Mouse (Mus musculus) frontal cortex, adult (tissue): Measurements from ENCODE around the gene Tmem132b.

ENCODE experiments used
- ATAC-seq: cut with Nextera tagmentation; 2 replicates; pipeline ENCODE4 v1.9.2; 2017; ENCODE audit warnings: mild to moderate bottlenecking, moderate library complexity, mixed read lengths; ENCODE audit not compliant: low TSS enrichment

Gene Tmem132b

DNA sequence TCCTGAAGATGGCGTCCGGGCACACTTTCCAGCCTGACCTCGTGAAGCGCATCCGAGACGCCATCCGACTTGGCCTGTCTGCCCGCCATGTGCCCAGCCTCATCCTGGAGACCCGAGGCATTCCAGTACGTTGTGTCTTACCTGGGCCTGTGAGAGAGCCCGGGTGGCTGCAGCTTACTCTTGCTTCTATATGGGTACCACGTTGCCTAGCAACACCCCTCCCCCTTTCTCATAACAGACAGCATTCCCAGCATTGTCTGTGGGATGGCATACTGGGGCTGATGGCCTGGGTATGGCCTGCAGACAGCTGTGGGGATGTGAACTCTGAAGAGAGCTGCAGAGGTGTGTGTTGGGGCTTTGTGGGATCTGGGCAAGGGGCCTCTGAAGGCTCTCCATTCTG lies 16.6 kb upstream of the Tmem132b start:
- no peak for ATAC-seq

- ATAC-seq: no peak
These were observed 12.9 kb upstream of the Tmem132b start for GRCm38 (mm10) chr5:125518640-125519039.

DNA sequence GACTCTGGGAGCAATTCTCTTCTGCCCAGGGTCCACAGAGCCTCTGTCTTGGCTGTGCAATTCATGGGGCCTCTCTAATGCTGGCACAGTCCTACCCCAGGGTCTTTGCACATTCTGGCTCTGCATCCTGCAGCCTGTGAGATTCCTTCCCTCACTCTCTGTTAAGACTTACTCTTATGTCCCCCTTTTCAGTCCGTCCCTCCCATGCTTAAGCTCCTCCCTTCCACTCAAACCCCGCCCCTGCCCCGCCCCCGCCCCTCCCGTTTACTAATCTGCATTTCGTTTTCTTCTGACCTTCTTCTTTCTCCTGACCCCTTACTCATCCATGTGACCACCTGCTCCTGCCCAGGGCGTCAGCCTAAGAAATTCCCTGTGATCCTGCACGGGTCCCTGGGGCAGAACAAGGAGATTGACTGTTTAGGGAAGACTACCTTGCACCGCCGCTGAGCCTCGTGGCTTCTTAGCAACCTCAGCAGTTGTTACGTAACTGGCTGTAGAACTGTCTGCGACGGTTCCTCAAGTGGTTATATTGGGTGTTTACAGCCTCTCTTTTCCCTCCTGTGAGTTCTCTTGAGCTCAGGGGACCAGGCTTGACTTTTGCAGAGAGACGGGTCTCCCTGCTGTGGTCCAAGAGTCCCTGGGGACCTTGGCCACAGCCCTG lies 10.5 kb upstream of the Tmem132b start:
- ATAC-seq: peak; percentile 39; the same call in 1 of the 2 replicates

DNA sequence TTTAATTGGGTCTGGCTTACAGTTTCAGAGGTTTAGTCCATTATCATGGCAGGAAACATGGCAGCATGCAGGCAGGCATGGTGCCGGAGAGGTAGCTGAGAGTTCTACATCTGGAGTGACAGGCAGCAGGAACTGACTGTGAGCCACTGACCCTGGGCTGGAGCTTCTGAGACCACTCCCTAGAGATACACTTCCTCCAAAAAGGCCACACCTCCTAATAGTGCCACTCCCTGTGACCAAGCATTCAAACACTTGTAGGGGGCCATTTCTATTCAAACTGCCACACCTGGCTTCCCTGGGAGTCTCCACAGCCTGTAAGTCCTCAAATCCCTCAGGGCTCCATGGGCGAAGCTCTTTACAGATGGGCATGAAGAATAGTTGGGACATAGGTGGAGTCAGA lies 8.2 kb upstream of the Tmem132b start:
- ATAC-seq: no peak

- ATAC-seq: no peak
These were observed 6.1 kb upstream of the Tmem132b start for GRCm38 (mm10) chr5:125525516-125525915.

GRCm38 (mm10) chr5:125526464-125526863 lies 5.1 kb upstream of the Tmem132b start:
- no peak for ATAC-seq

GRCm38 (mm10) chr5:125529109-125529508 lies 2.5 kb upstream of the Tmem132b start:
- ATAC-seq: 0 out of 2 replicates have a peak, but pooled peaks have one; percentile 10

DNA sequence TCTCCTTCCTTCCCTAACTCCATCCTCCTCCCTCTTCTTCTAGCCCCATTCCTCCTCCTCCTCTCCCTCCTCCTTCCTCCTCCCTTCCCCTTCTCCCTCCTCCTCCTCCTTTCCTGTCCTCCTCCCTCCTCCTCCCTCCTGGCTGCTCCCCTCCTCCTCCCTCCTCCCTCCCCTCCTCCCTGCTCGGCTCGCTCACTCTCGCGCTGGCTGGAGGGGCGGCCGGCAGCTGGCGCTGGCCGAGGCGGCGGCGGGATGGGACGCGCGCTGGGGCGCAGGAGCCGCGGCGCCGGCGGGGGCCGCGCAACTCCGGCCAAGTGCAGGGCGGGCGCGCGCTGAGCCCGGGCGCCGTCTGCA lies 594 bp downstream of the Tmem132b start:
- peak; percentile 33 for ATAC-seq

GRCm38 (mm10) chr5:125532545-125533224 lies 1.1 kb downstream of the Tmem132b start:
- ATAC-seq: no peak

GRCm38 (mm10) chr5:125533225-125533900 lies 1.8 kb downstream of the Tmem132b start:
- ATAC-seq: peak; percentile 28

DNA sequence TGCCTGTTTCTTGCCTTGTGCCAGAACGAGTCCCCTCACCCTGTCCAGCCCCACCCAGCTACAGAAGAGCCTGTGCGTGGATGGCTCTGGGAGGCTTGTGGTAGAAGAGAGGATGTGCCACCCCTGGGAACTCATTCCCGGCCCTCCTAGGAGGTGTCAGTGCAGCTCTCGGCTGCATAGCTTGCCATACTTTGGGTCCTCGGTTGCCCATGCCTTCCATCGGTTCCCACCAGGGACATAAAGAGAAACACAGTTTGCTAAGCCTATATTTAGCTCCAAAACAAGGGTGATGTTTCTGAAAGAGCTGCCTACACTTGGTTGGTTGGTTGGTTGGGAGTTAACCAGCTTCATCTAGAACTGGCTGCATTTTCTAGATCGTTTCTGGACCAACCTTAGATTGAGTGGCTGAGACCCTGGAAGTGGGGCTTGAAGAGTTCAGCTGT lies 2.6 kb downstream of the Tmem132b start:
- peak; percentile 29 for ATAC-seq

DNA sequence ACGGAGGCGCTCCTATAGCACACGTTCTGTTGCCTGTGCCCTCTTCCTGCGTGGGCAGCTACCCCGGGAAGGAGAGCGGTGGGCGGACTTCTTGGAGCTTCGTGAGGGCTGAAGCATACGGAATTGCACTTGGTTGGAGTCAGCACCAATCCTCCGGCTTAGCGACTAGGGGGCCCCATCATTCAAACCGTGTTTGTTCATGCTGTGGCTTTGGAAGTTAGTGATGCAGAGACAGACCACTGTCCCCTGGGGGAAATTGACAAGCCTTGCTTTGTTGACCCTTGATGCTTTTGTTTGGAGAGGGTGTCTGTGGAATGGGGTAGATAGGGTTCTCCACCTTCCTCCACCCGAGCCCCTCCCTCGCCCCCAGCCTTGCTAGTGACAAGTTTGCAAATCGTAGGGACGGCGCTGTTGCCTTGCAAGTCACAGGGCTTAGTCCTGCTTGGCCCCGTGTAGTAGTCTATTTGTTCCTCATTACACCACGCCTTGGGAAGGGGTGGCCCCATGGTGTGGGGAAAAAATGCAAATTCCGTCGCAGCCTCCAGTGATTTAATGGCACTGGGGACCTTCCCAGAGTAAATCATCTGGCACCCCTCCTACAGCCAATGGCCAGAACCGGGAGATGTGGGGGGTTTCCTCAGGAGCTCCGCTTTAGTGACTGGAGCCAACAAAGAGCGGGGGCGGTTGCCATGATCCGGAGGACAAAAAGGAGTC lies 3.2 kb downstream of the Tmem132b start:
- ATAC-seq: peak; percentile 49

- no peak for ATAC-seq
These were observed 13.5 kb downstream of the Tmem132b start for GRCm38 (mm10) chr5:125545090-125545489.

- no peak for ATAC-seq
These were observed 14.7 kb downstream of the Tmem132b start for GRCm38 (mm10) chr5:125546293-125546692.

DNA sequence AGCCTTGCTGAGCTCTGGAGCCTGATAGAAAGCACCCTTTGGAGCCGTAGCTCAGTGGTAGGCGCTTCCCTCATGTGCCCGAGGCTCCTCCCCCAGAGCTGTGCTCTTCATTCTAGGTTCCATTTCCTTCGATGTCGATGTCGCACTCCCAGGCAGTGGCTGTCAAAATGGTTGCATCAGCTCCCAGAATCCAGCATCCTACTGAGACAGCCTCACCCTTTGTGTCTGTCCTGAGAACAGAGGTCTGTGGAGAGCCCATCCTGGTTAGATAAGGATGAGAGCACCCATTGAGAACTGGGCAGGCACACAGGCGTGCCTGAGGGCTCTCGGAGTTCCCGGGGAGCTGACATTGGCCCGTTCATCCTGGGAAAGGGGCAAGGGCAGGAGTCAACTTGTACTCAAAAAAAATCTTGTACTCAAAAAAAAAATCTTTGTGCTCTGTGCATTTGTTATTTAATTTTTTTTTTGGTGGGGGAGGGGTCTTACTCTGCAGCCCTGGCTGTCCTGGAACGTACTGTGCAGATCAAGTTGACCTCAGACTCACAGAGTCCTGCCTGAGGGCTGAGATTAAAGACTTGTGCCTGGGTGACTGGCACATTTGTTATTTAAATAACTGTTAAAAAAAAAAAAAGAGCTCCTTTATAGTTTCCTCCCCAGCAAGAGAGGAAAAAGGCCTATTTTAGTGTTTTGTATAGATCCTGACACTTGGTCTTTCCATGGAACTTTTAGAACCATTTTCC lies 18.3 kb downstream of the Tmem132b start:
- peak; percentile 14; the same call in 1 of the 2 replicates for ATAC-seq

GRCm38 (mm10) chr5:125555732-125556131 lies 24.2 kb downstream of the Tmem132b start:
- ATAC-seq: peak; percentile 21; the same call in 1 of the 2 replicates

- ATAC-seq: no peak
These were observed 31.9 kb downstream of the Tmem132b start for GRCm38 (mm10) chr5:125563492-125563891.

GRCm38 (mm10) chr5:125565725-125566124 lies 34.2 kb downstream of the Tmem132b start:
- ATAC-seq: no peak

- no peak for ATAC-seq
These were observed 36.9 kb downstream of the Tmem132b start for GRCm38 (mm10) chr5:125568457-125568856.

GRCm38 (mm10) chr5:125572011-125572410 lies 40.4 kb downstream of the Tmem132b start:
- no peak for ATAC-seq

DNA sequence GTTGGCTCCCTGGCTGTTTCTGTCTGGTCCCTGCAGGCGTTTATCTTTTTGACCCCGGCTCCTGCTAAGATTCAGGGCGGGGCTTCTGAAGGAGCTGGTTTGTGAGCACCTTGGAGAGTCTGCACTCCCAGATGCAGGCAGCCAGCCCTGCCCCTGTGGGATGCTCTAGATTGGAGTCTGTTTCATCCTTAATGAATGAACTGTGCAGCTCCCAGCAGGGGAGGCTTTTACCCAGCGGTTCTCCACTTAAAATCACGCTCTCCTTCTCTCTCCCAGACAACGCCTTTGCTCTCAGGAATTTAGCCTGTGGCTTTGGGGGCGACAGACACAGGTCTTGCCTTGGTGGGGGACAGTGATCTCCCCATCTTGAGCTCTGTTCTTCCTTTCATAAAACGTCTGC lies 43.3 kb downstream of the Tmem132b start:
- ATAC-seq: peak; percentile 22; the same call in 1 of the 2 replicates
